17 mouse cellular contexts compared by ENCODE assay signal in the genomic region with DNA sequence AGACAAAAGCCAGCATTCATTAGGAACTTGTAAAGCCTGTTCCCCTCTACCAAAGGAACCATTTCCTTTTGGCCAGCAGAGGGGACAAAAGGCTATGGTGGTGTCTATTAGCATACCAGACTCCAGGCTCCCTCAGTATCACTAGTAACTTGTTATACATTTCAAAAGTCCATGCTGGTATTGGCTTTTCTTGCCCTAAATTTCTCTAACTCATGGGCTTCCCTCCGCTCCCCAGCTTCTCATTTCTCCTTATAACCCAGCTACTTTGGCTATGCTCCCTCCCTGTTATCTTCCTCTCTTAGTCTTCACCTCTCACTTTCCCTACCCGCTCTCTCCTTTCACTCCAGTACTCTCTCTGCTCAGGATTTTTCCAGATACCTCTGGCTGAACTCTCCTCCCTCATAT.
DNase-seq lines count a peak whose midpoint lies in the region; ATAC-seq and TF ChIP-seq lines count a peak whose summit lies in the region.
"Had no signal": no experiment of that assay in that cellular context is flagged by ENCODE, and none has a peak within 500 bp of the region (broad histone marks: within the 10 kb centered on the region; RNA-seq: fewer than 3 reads in every experiment).

No protein-coding gene starts in this region.

- no peaks in the 10 kb centered on the region for H3K4me1 ChIP-seq in kidney, embryonic 15.5 days
- no peaks in the 10 kb centered on the region for H3K4me1 ChIP-seq in kidney, embryonic 14.5 days (ENCODE audit: control insufficient read depth, insufficient read depth, low read length)
- peaks cover 2% of the 10 kb centered on the region; the same call in 1 of the 2 replicates for H3K4me1 ChIP-seq in bone marrow, adult 2 months (ENCODE audit: control insufficient read depth, insufficient read depth, low read length)
- peaks cover 22% of the 10 kb centered on the region in 2 experiments for H3K4me1 ChIP-seq in liver, embryonic 14.5 days (replicated peaks; ENCODE audit: control insufficient read depth in 2 of 2, insufficient read depth in 2 of 2, low read length in 1 of 2)
- H3K4me1 ChIP-seq in forebrain, embryonic 11.5 days (replicated peaks; ENCODE audit: control insufficient read depth, insufficient read depth, low read length), result no peaks in the 10 kb centered on the region
- H3K4me1 ChIP-seq: forebrain, embryonic 13.5 days; intestine, embryonic 15.5 days; limb, embryonic 12.5 days had no signal

- H3K9me3 ChIP-seq in kidney, embryonic 15.5 days (replicated peaks), result no peaks in the 10 kb centered on the region
- no peaks in the 10 kb centered on the region for H3K9me3 ChIP-seq in kidney, embryonic 14.5 days (ENCODE audit: control insufficient read depth, low read length)
- no peaks in the 10 kb centered on the region for H3K9me3 ChIP-seq in liver, embryonic 14.5 days (ENCODE audit: control insufficient read depth, low read length)
- no peaks in the 10 kb centered on the region for H3K9me3 ChIP-seq in forebrain, embryonic 11.5 days (ENCODE audit: control insufficient read depth, low read length)
- H3K9me3 ChIP-seq: forebrain, embryonic 13.5 days; heart, embryonic 13.5 days; intestine, embryonic 15.5 days; limb, embryonic 12.5 days had no signal

- H3K9ac ChIP-seq in kidney, embryonic 15.5 days, result no peak overlapping the region
- H3K9ac ChIP-seq in kidney, embryonic 14.5 days (ENCODE audit: low read depth, low read length), result no peak overlapping the region
- peak overlapping the region; percentile 68 for H3K9ac ChIP-seq in liver, embryonic 14.5 days (replicated peaks)
- no peak overlapping the region for H3K9ac ChIP-seq in forebrain, embryonic 11.5 days (ENCODE audit: low read length)
- H3K9ac ChIP-seq: forebrain, embryonic 13.5 days; heart, embryonic 13.5 days; intestine, embryonic 15.5 days; limb, embryonic 12.5 days had no signal

- TF ChIP-seq POLR2A in bone marrow, adult 2 months (IDR thresholded peaks at IDR 0.05; ENCODE audit: borderline replicate concordance, control insufficient read depth, low read depth, low read length), result no peak

- peak; percentile 42 for DNase-seq in 416B (ENCODE audit: low read depth)
- peak in 1 of 3 experiments; percentile 46 for DNase-seq in liver, embryonic 14.5 days (ENCODE audit: low read depth in 3 of 3, low spot score in 3 of 3)
- no peak for DNase-seq in ovary, postnatal 14 days (ENCODE audit: low spot score)
- no peak for DNase-seq in c-Kit-positive CD71-positive TER-119-positive erythroid progenitor cells, embryonic 14.5 days (ENCODE audit: low spot score)
- DNase-seq in forebrain, embryonic 11.5 days (ENCODE audit: low spot score), result no peak
- DNase-seq: cerebellum, postnatal 14 days; gastrocnemius, postnatal 10 days; kidney, postnatal 4 days; lung, postnatal 36 days; retina, postnatal 1 day had no signal

- no peak for TF ChIP-seq CTCF in bone marrow, adult 2 months (IDR thresholded peaks at IDR 0.05; ENCODE audit: control insufficient read depth, insufficient read depth, low read length)
- TF ChIP-seq CTCF in liver, embryonic 14.5 days (IDR thresholded peaks at IDR 0.05; ENCODE audit: low read depth), result peak; percentile 51; the same call in 1 of the 2 replicates

- no peak overlapping the region for H3K4me3 ChIP-seq in kidney, embryonic 15.5 days (replicated peaks)
- H3K4me3 ChIP-seq in kidney, embryonic 14.5 days (ENCODE audit: low read length), result no peak overlapping the region
- H3K4me3 ChIP-seq in bone marrow, adult 2 months (replicated peaks; ENCODE audit: control insufficient read depth, low read depth, low read length), result no peak overlapping the region
- H3K4me3 ChIP-seq in liver, embryonic 14.5 days (ENCODE audit: insufficient read depth in 1 of 2, low read depth in 2 of 2, low read length in 2 of 2), result no peak overlapping the region; a peak in 1 of 4 replicates
- H3K4me3 ChIP-seq in forebrain, embryonic 11.5 days (ENCODE audit: low read depth, low read length), result no peak overlapping the region
- H3K4me3 ChIP-seq: forebrain, embryonic 13.5 days; heart, embryonic 13.5 days; intestine, embryonic 15.5 days; limb, embryonic 12.5 days had no signal

- 96% methylated on average over 2 of the region's 2 CpGs for WGBS in kidney, embryonic 15.5 days
- 84% methylated on average over 2 of the region's 2 CpGs for WGBS in kidney, embryonic 14.5 days
- 78% methylated on average over 2 of the region's 2 CpGs for WGBS in bone marrow, adult 2 months
- WGBS in liver, embryonic 14.5 days (ENCODE audit: insufficient replicate concordance), result 44% methylated on average over 2 of the region's 2 CpGs
- 89% methylated on average over 2 of the region's 2 CpGs for whole genome bisulfite sequencing in forebrain, embryonic 11.5 days

- ATAC-seq in kidney, embryonic 15.5 days (replicated peaks; ENCODE audit: low FRiP score), result no peak
- ATAC-seq in kidney, embryonic 14.5 days (ENCODE audit: low FRiP score, low TSS enrichment), result no peak
- peak; percentile 78 for ATAC-seq in liver, embryonic 14.5 days (ENCODE audit: insufficient read depth)
- ATAC-seq in forebrain, embryonic 11.5 days (replicated peaks; ENCODE audit: low FRiP score), result no peak
- ATAC-seq: forebrain, embryonic 13.5 days had no signal

- peak overlapping the region; percentile 18; the same call in 1 of the 2 replicates for H3K27ac ChIP-seq in kidney, embryonic 15.5 days
- H3K27ac ChIP-seq in kidney, embryonic 14.5 days (ENCODE audit: low read depth, low read length), result no peak overlapping the region
- peak overlapping the region; percentile 69; the same call in 1 of the 2 replicates for H3K27ac ChIP-seq in bone marrow, adult 2 months (ENCODE audit: control insufficient read depth, insufficient read depth, low read depth, low read length, poor library complexity)
- peak overlapping the region; percentile 100 for H3K27ac ChIP-seq in liver, embryonic 14.5 days
- no peak overlapping the region for H3K27ac ChIP-seq in forebrain, embryonic 11.5 days (ENCODE audit: low read depth, low read length)
- H3K27ac ChIP-seq: forebrain, embryonic 13.5 days; heart, embryonic 13.5 days; intestine, embryonic 15.5 days; limb, embryonic 12.5 days had no signal

- TF ChIP-seq EP300 in liver, embryonic 14.5 days (IDR thresholded peaks at IDR 0.05; ENCODE audit: low read depth), result no peak

- H3K36me3 ChIP-seq in kidney, embryonic 15.5 days, result no peaks in the 10 kb centered on the region
- H3K36me3 ChIP-seq in kidney, embryonic 14.5 days (ENCODE audit: control insufficient read depth, insufficient read depth, low read length), result peaks cover 3% of the 10 kb centered on the region; the same call in 1 of the 2 replicates
- peaks cover 2% of the 10 kb centered on the region; the same call in 1 of the 2 replicates for H3K36me3 ChIP-seq in liver, embryonic 14.5 days (replicated peaks; ENCODE audit: control insufficient read depth, insufficient read depth, low read depth)
- no peaks in the 10 kb centered on the region for H3K36me3 ChIP-seq in forebrain, embryonic 11.5 days (ENCODE audit: control insufficient read depth, insufficient read depth, low read length)
- H3K36me3 ChIP-seq: intestine, embryonic 15.5 days; limb, embryonic 12.5 days had no signal

- no peak overlapping the region for H3K4me2 ChIP-seq in kidney, embryonic 15.5 days
- H3K4me2 ChIP-seq in kidney, embryonic 14.5 days (replicated peaks; ENCODE audit: low read depth, low read length), result no peak overlapping the region
- peak overlapping the region; percentile 64 for H3K4me2 ChIP-seq in liver, embryonic 14.5 days (ENCODE audit: low read depth)
- no peak overlapping the region for H3K4me2 ChIP-seq in forebrain, embryonic 11.5 days (ENCODE audit: low read depth, low read length, severe bottlenecking)
- H3K4me2 ChIP-seq: forebrain, embryonic 13.5 days; heart, embryonic 13.5 days; intestine, embryonic 15.5 days; limb, embryonic 12.5 days had no signal

- H3K27me3 ChIP-seq in kidney, embryonic 15.5 days, result no peaks in the 10 kb centered on the region
- H3K27me3 ChIP-seq in kidney, embryonic 14.5 days (ENCODE audit: control insufficient read depth, insufficient read depth, low read length), result no peaks in the 10 kb centered on the region
- H3K27me3 ChIP-seq in liver, embryonic 14.5 days (ENCODE audit: control insufficient read depth, insufficient read depth, low read length), result no peaks in the 10 kb centered on the region
- H3K27me3 ChIP-seq in forebrain, embryonic 11.5 days (ENCODE audit: control insufficient read depth, insufficient read depth, low read length), result no peaks in the 10 kb centered on the region
- H3K27me3 ChIP-seq: forebrain, embryonic 13.5 days; heart, embryonic 13.5 days; intestine, embryonic 15.5 days; limb, embryonic 12.5 days had no signal

Comparison
In these comparisons a context has a peak if more than half of its experiments do, and no peak if none do; other contexts are left out.
1. H3K27ac ChIP-seq: peak in kidney, embryonic 15.5 days (single experiment), bone marrow, adult 2 months (single experiment) and liver, embryonic 14.5 days (single experiment); none in kidney, embryonic 14.5 days (single experiment) and forebrain, embryonic 11.5 days (single experiment).